Mouse (Mus musculus) hindbrain, embryonic 15.5 days (tissue): Measurements from ENCODE around the gene Kiss1. TPM values are rescaled to one million over a fixed set of nuclear protein-coding genes. Genes with fewer than 3 reads are reported as not detected.
A peak's percentile ranks its signal among the peaks of the same experiment; 100 is the strongest.

Source experiments
- ATAC-seq: fragments of 200-750 bp; cut with Nextera tagmentation; 2 replicates; pipeline ENCODE4 v1.8.0; 2017; ENCODE audit warnings: low read depth, moderate number of reproducible peaks, moderate TSS enrichment; ENCODE audit not compliant: low FRiP score
- H3K27ac ChIP-seq: fragments of 300-500 bp; sonication (generic); replicated peaks from 2 replicates; pipeline ENCODE4 v1.5.1; 2015; ENCODE audit warnings: mild to moderate bottlenecking, inconsistent platforms
- H3K27me3 ChIP-seq: fragments of 300-500 bp; sonication (generic); 2 replicates; pipeline ENCODE4 v1.6.1; 2015; ENCODE audit warnings: control low read depth, inconsistent platforms
- H3K36me3 ChIP-seq: fragments of 300-500 bp; sonication (generic); 2 replicates; pipeline ENCODE4 v1.6.1; 2015; ENCODE audit warnings: control low read depth, inconsistent platforms
- H3K4me1 ChIP-seq: fragments of 300-500 bp; sonication (generic); replicated peaks from 2 replicates; pipeline ENCODE4 v1.6.1; 2015; ENCODE audit warnings: control low read depth, inconsistent platforms
- H3K4me2 ChIP-seq: fragments of 300-500 bp; sonication (generic); 2 replicates; pipeline ENCODE4 v1.6.1; 2015; ENCODE audit warnings: moderate library complexity, mild to moderate bottlenecking, inconsistent platforms
- H3K4me3 ChIP-seq: fragments of 300-500 bp; sonication (generic); 2 replicates; pipeline ENCODE4 v1.5.1; 2015; ENCODE audit warnings: mild to moderate bottlenecking, inconsistent platforms
- H3K9ac ChIP-seq: fragments of 300-500 bp; sonication (generic); 2 replicates; pipeline ENCODE4 v1.6.1; 2015; ENCODE audit warnings: inconsistent platforms
- H3K9me3 ChIP-seq: fragments of 300-500 bp; sonication (generic); 2 replicates; pipeline ENCODE4 v1.6.1; 2016; ENCODE audit warnings: control low read depth, inconsistent platforms
- WGBS: fragments of 180-500 bp; shearing (Covaris S2); methylation state at CpG from one replicate; pipeline ENCODE4 v1.1.7; 2015; 5-methylcytosine and 5-hydroxymethylcytosine counted together
- polyA plus RNA-seq: library from polyadenylated mRNA; unstranded; fragments of >200 nt; fragmentation: Nextera tagmentation; extraction: Ambion mirVana; gene quantifications from 2 replicates; pipeline ENCODE4 v1.2.1, GENCODE M21; 2015

Kiss1 gene
- polyA plus RNA-seq, 1 experiment from 2014 or later = 0.34 TPM

DNA sequence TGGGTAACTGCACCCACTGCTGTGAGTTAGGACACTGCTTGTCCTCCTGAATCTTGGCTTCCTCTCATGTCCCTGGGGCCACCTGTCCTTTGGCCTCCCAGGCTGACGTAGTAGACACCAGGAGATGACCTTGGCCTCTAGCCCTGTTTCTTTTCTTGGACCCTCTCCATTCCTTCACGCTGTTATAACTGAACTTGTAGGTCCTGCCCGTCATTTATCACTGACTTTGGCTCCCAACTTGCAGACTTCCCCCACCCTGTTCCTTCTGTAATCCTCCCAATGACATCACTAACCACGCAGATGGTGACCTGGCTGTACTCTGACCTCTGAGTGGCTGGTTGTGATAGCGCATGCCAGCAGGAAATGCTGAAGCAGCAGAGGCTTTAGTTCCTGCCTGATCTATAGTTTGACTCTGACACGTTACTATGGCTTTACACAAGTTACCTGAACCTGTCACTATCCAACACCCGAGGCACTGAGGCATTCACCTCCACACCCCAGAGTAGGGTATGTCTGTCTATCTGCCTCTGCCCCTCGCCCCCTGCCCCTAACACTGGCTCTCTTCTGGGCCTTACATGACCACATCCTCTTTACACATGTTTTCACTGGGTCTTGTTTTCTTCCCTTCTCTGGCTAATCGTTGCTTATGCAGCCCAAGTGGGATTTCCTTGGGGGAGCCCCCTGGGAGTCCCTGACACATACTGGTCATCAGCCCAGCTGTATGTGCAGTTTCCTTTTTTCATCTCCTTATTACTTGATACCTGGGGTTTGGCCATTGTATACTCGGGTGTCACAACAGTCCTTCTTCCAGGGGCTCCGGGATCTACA, 26.2 kb downstream of the Kiss1 start:
- WGBS = 77% methylated on average over 11 of the region's 11 CpGs
- Histone ChIP-seq H3K9me3 (no peaks in the 10 kb centered on the region), H3K27me3 (no peaks in the 10 kb centered on the region), H3K4me1 (no peaks in the 10 kb centered on the region; the same call in 1 of the 2 replicates), H3K4me2 (no peak overlapping the region), H3K27ac (no peak overlapping the region), H3K4me3 (no peak overlapping the region), H3K9ac (no peak overlapping the region), H3K36me3 (no peaks in the 10 kb centered on the region)
- ATAC-seq = no peak

DNA sequence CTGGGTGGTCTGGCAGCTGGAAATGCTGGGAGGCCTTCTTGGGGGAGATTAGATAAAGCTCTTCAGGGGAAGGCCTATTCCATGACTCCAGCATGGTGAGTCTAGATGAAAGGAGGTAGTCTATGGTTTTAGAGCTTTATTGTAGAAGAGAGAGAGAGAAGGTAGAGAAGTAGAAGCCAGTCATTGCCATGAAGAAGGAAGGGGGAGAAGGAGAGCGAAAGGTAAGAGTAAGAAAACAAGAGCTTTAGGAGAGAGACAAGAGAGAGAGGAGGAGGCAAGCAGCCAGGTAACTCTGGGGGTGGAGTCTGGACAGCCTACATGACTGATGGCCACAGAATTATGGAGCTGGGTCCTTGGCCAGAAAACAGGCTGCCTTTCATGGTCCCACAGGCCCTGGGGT, 28.5 kb downstream of the Kiss1 start, which contains the start of gene Ren1:
TSS of gene Ren1 (plus strand) at position 301 of the 400 bp plus-strand sequence.
- Histone ChIP-seq H3K27ac (no peak within 1 kb of the TSS), H3K4me1 (peaks cover 5% of the 10 kb centered on the region; the same call in 1 of the 2 replicates), H3K27me3 (no peaks in the 10 kb centered on the region), H3K4me2 (no peak within 1 kb of the TSS), H3K36me3 (no peaks in the 10 kb centered on the region), H3K4me3 (no peak within 1 kb of the TSS), H3K9me3 (no peaks in the 10 kb centered on the region), H3K9ac (no peak within 1 kb of the TSS)
- 81% methylated on average over 1 of the region's 1 CpGs for WGBS
- ATAC-seq = no peak

GRCm38 (mm10) chr1:133351762-133352161, 30.1 kb downstream of the Kiss1 start:
- 55% methylated on average over 9 of the region's 9 CpGs for WGBS
- H3K9me3 ChIP-seq = no peaks in the 10 kb centered on the region
- no peaks in the 10 kb centered on the region for H3K36me3 ChIP-seq
- no peak overlapping the region for H3K4me3 ChIP-seq
- no peak overlapping the region for H3K9ac ChIP-seq
- peaks cover 5% of the 10 kb centered on the region; the same call in 1 of the 2 replicates for H3K4me1 ChIP-seq
- ATAC-seq = no peak
- no peak overlapping the region for H3K4me2 ChIP-seq
- no peak overlapping the region for H3K27ac ChIP-seq
- H3K27me3 ChIP-seq = no peaks in the 10 kb centered on the region

- Histone ChIP-seq H3K27me3 (0 out of 2 replicates have a peak, but pooled peaks cover 2% of the 10 kb centered on the region), H3K27ac (no peak overlapping the region), H3K9me3 (no peaks in the 10 kb centered on the region), H3K4me1 (peaks cover 5% of the 10 kb centered on the region; the same call in 1 of the 2 replicates), H3K4me2 (no peak overlapping the region), H3K4me3 (no peak overlapping the region), H3K36me3 (no peaks in the 10 kb centered on the region), H3K9ac (no peak overlapping the region)
- ATAC-seq = peak; percentile 46
- 27% methylated on average over 12 of the region's 12 CpGs for WGBS
Measured at GRCm38 (mm10) chr1:133353371-133353809, 31.7 kb downstream of the Kiss1 start.

- Histone ChIP-seq H3K36me3 (no peaks in the 10 kb centered on the region), H3K27ac (no peak overlapping the region), H3K27me3 (0 out of 2 replicates have a peak, but pooled peaks cover 2% of the 10 kb centered on the region), H3K4me3 (no peak overlapping the region), H3K9ac (no peak overlapping the region), H3K4me1 (peaks cover 5% of the 10 kb centered on the region; the same call in 1 of the 2 replicates), H3K9me3 (no peaks in the 10 kb centered on the region), H3K4me2 (no peak overlapping the region)
- whole genome bisulfite sequencing = 60% methylated on average over 5 of the region's 5 CpGs
- ATAC-seq = no peak
Measured at GRCm38 (mm10) chr1:133355469-133355868, 33.8 kb downstream of the Kiss1 start.

DNA sequence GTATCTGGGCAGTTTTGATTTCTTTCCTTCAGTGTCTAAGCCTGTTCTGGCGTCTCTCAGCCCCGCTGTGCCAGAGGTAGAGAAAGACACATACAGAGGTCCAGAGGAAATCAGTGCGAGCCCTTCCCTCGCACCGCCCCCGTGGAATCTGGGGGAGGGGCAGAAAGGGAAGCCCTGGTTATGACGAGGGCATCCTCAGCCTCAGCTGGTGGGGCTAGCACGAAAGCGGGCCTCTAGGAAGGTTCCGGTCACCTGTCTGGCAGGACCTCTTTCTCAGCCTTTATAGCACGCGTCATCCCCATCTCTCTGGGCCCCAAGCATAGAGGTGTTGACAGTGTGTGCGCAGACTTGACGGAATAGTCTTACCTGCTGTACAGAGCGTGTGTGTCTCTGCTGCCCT, 34.2 kb downstream of the Kiss1 start:
- H3K4me2 ChIP-seq = no peak overlapping the region
- 0 out of 2 replicates have a peak, but pooled peaks cover 2% of the 10 kb centered on the region for H3K27me3 ChIP-seq
- peaks cover 5% of the 10 kb centered on the region; the same call in 1 of the 2 replicates for H3K4me1 ChIP-seq
- H3K36me3 ChIP-seq = no peaks in the 10 kb centered on the region
- H3K4me3 ChIP-seq = no peak overlapping the region
- no peak overlapping the region for H3K27ac ChIP-seq
- ATAC-seq = no peak
- H3K9me3 ChIP-seq = no peaks in the 10 kb centered on the region
- no peak overlapping the region for H3K9ac ChIP-seq
- 65% methylated on average over 15 of the region's 15 CpGs for WGBS

DNA sequence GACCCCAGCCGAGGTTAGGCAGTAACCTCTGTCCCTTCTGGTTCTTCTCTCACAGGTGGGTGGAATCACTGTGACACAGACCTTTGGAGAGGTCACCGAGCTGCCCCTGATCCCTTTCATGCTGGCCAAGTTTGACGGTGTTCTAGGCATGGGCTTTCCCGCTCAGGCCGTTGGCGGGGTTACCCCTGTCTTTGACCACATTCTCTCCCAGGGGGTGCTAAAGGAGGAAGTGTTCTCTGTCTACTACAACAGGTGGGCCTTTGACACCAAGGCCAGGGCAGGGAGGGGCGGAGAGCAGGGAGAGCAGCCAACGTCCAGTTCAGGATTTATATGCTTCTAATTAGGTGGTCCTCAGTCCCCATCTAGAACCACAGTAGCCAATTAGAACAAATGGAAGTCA, 34.7 kb downstream of the Kiss1 start:
- H3K9ac ChIP-seq = no peak overlapping the region
- no peaks in the 10 kb centered on the region for H3K9me3 ChIP-seq
- ATAC-seq = no peak
- H3K4me3 ChIP-seq = no peak overlapping the region
- H3K36me3 ChIP-seq = no peaks in the 10 kb centered on the region
- H3K4me2 ChIP-seq = no peak overlapping the region
- H3K4me1 ChIP-seq = peaks cover 5% of the 10 kb centered on the region; the same call in 1 of the 2 replicates
- 75% methylated on average over 8 of the region's 8 CpGs for WGBS
- no peak overlapping the region for H3K27ac ChIP-seq
- 0 out of 2 replicates have a peak, but pooled peaks cover 2% of the 10 kb centered on the region for H3K27me3 ChIP-seq

DNA sequence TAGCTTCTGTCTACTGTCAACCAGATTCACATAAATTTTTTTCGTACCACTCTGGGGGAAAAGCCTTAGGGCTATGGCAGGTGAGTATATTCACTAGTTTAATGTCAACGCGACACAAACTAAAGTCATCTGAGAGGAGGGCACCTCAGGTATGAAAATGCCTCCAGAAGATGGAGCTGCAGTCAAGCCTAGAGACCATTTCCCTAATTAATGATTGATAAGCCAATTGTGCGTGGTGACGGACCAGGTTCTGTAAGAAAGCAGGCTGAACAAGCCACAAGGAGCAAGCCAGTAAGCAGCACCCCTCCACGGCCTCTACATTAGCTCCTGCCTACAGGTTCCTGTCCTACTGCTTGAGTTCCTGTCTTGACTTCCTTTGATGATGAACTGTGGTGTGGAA, 39.3 kb downstream of the Kiss1 start:
- ATAC-seq = no peak
- WGBS = 90% methylated on average over 6 of the region's 6 CpGs
- H3K27me3 ChIP-seq = peaks cover 11% of the 10 kb centered on the region; the same call in 1 of the 2 replicates
- no peaks in the 10 kb centered on the region for H3K36me3 ChIP-seq
- no peak overlapping the region for H3K9ac ChIP-seq
- no peak overlapping the region for H3K27ac ChIP-seq
- H3K4me1 ChIP-seq = peaks cover 18% of the 10 kb centered on the region
- no peaks in the 10 kb centered on the region for H3K9me3 ChIP-seq
- no peak overlapping the region for H3K4me3 ChIP-seq
- no peak overlapping the region for H3K4me2 ChIP-seq

DNA sequence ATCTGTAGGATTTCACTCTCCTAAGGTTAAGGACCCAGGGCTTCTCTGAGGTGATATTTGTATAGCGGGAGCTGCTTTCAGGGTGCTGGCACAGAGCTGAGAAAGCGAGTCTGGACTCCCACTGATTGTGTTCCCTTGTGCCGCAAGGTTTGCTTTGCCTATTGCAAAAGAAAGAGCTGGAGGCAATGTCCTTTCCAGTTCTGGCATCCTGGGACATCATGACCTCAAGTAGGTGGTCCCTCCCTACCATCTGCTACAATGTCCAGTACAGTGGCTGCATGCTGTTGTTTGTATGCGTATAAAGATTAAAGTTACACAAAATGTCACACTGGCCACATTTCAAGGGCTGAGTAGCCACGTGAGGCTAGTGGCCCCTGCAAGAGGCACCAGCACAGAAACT, 40.4 kb downstream of the Kiss1 start:
- no peaks in the 10 kb centered on the region for H3K9me3 ChIP-seq

GRCm38 (mm10) chr1:133363276-133364021, 41.8 kb downstream of the Kiss1 start, which contains the start of gene Etnk2:
Etnk2 (plus strand) TSS chr1:133363572.
- peak; percentile 85 for ATAC-seq
- no peaks in the 10 kb centered on the region for H3K9me3 ChIP-seq
- H3K4me3 ChIP-seq = peak within 1 kb of the TSS; percentile 70
- H3K27me3 ChIP-seq = peaks cover 9% of the 10 kb centered on the region; the same call in 1 of the 2 replicates
- no peaks in the 10 kb centered on the region for H3K36me3 ChIP-seq
- peaks cover 27% of the 10 kb centered on the region for H3K4me1 ChIP-seq
- H3K27ac ChIP-seq = peak within 1 kb of the TSS; percentile 65
- peak within 1 kb of the TSS; percentile 87 for H3K4me2 ChIP-seq
- WGBS = under 1% methylated on average over 52 of the region's 52 CpGs
- H3K9ac ChIP-seq = peak within 1 kb of the TSS; percentile 60

More for the DNA sequence above, 40.4 kb downstream of the Kiss1 start:
- H3K4me1 ChIP-seq = peaks cover 18% of the 10 kb centered on the region
- no peak overlapping the region for H3K27ac ChIP-seq
- 89% methylated on average over 5 of the region's 5 CpGs for WGBS
- no peaks in the 10 kb centered on the region for H3K36me3 ChIP-seq
- no peak overlapping the region for H3K4me2 ChIP-seq
- H3K4me3 ChIP-seq = no peak overlapping the region
- no peak for ATAC-seq
- H3K27me3 ChIP-seq = peaks cover 11% of the 10 kb centered on the region; the same call in 1 of the 2 replicates
- no peak overlapping the region for H3K9ac ChIP-seq

DNA sequence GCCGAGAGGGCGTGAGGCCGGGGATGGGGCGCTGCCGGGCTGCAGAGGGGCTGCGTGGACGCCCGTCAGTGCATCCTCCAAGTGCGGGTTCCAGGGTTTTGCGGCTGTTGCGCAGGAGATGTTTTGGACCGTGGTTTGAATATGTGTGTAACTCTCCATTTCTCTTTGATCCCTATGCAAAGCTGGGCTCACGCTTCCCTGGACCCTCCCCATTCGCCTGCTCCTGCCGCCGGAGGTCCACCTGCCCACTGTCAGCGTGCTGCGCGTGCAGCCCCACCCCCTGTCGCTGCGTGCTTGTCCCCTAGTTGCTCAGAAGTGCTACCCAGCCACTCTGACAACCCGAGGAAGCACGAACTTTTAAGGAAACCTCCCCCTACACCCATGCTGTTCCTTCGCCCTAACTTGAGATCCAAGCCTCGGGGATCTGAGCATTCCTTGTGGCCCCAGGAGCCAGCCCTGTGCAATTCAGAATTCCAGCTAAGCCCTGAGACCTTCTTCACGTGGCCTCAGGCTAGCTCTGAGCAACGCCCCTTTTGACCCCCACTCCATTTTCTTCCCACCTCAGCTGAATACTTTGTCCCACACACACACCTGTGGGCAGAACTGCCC, 42.5 kb downstream of the Kiss1 start:
- Histone ChIP-seq H3K27me3 (peaks cover 9% of the 10 kb centered on the region; the same call in 1 of the 2 replicates), H3K4me3 (peak overlapping the region; percentile 70), H3K9ac (peak overlapping the region; percentile 60), H3K27ac (peak overlapping the region; percentile 65), H3K4me1 (peaks cover 30% of the 10 kb centered on the region), H3K9me3 (no peaks in the 10 kb centered on the region), H3K36me3 (no peaks in the 10 kb centered on the region), H3K4me2 (peak overlapping the region; percentile 87)
- 1% methylated on average over 27 of the region's 27 CpGs for WGBS
- ATAC-seq = peak; percentile 13; the same call in 1 of the 2 replicates
